Mouse (Mus musculus) ES-E14 (cell line): ENCODE measurements around the gene Mif4gd. TPM values are rescaled to one million over a fixed set of nuclear protein-coding genes. Genes with fewer than 3 reads are reported as not detected.

ENCODE experiments used
- DNase-seq: peaks from one replicate; pipeline ENCODE4 v3.0.0-alpha.2; 2013; ENCODE audit warnings: low read depth, low spot score
- H3K27ac ChIP-seq: 2 replicates; pipeline ENCODE4 v1.5.1; 2012; ENCODE audit warnings: low read depth, mild to moderate bottlenecking, low read length, moderate library complexity, mixed read lengths; ENCODE audit not compliant: poor library complexity, insufficient read depth, severe bottlenecking
- H3K36me3 ChIP-seq: 2 replicates; pipeline ENCODE4 v1.6.1; 2012; ENCODE audit warnings: mild to moderate bottlenecking, low read length, moderate library complexity, mixed read lengths; ENCODE audit not compliant: control insufficient read depth, poor library complexity, insufficient read depth, severe bottlenecking
- H3K4me1 ChIP-seq, 2 experiments: fragments of 150-350 bp in 1 of 2; sonication (generic) in 1 of 2; 2 replicates each; pipeline ENCODE4 v1.6.1; 2012; ENCODE audit warnings: low read length in 2 of 2, mild to moderate bottlenecking in 1 of 2, mixed read lengths in 1 of 2; ENCODE audit not compliant: control insufficient read depth in 2 of 2, insufficient read depth in 2 of 2, poor library complexity in 1 of 2
- H3K4me3 ChIP-seq, 2 experiments: fragments of 150-350 bp in 1 of 2; sonication (generic) in 1 of 2; 2 replicates each; pipeline ENCODE4 v1.5.1; 2012; ENCODE audit warnings: low read length in 2 of 2, low read depth in 1 of 2, mild to moderate bottlenecking in 1 of 2, mixed read lengths in 1 of 2; ENCODE audit not compliant: insufficient read depth in 1 of 2, poor library complexity in 1 of 2, severe bottlenecking in 1 of 2
- H3K9ac ChIP-seq: 2 replicates; pipeline ENCODE4 v1.6.1; 2012; ENCODE audit warnings: low read depth, mild to moderate bottlenecking, low read length, mixed read lengths; ENCODE audit not compliant: poor library complexity, insufficient read depth, severe bottlenecking
- H3K9me3 ChIP-seq: fragments of 150-350 bp; sonication (generic); 2 replicates; pipeline ENCODE4 v1.6.1; 2012; ENCODE audit warnings: low read depth, mild to moderate bottlenecking, low read length; ENCODE audit not compliant: control insufficient read depth, insufficient read depth
- CHD2 ChIP-seq: IDR thresholded peaks from 2 replicates; pipeline ENCODE4 v1.6.1; 2014; ENCODE audit warnings: mild to moderate bottlenecking, low read depth, low read length, inconsistent platforms
- HCFC1 ChIP-seq: IDR thresholded peaks from 2 replicates; pipeline ENCODE4 v1.6.1; 2012; ENCODE audit warnings: low read length, inconsistent platforms, borderline replicate concordance; ENCODE audit not compliant: insufficient read depth
- MAFK ChIP-seq: IDR thresholded peaks from 2 replicates; pipeline ENCODE4 v1.6.1; 2014; ENCODE audit warnings: mild to moderate bottlenecking, low read depth, low read length, inconsistent platforms; ENCODE audit not compliant: insufficient read depth
- ZC3H11A ChIP-seq: IDR thresholded peaks from 2 replicates; pipeline ENCODE4 v1.6.1; 2012; ENCODE audit warnings: low read depth, mild to moderate bottlenecking, inconsistent platforms, low read length, borderline replicate concordance
- ZNF384 ChIP-seq: IDR thresholded peaks from 2 replicates; pipeline ENCODE4 v1.6.1; 2012; ENCODE audit warnings: low read depth, low read length, inconsistent platforms
- in situ Hi-C, 2 experiments: fragments of 600-800 bp; cut with MboI; formaldehyde crosslinking; loops; one replicate each; pipeline ENCODE4 v1.15.1; 2025; ENCODE audit warnings: low sequenced_read_pairs in 2 of 2, inconsistent platforms in 1 of 2; ENCODE audit not compliant: unreplicated experiment in 2 of 2
- total RNA-seq: library from RNA; depleted of rRNA; stranded (reverse); fragments of 300-350 nt; gene quantifications from 2 replicates; pipeline ENCODE4 v1.2.3, GENCODE M21; 2012

Gene Mif4gd
- total RNA-seq, 1 experiment, result 63.8 TPM

- no peak overlapping the region for H3K4me3 ChIP-seq
- no peak overlapping the region for H3K9ac ChIP-seq
- no peak for TF ChIP-seq MAFK
- TF ChIP-seq ZNF384, result no peak
- no peak for TF ChIP-seq HCFC1
- no peak for TF ChIP-seq ZC3H11A
- TF ChIP-seq CHD2, result no peak
- no peak overlapping the region for H3K27ac ChIP-seq
- peaks cover 75% of the 10 kb centered on the region for H3K36me3 ChIP-seq
- in situ Hi-C loops, result no loop called here
- peaks cover 4 to 7% of the 10 kb centered on the region in 2 experiments; a peak in 3 of 4 replicates for H3K4me1 ChIP-seq
- DNase-seq, result no peak
- H3K9me3 ChIP-seq, result no peaks in the 10 kb centered on the region
Observed at GRCm38 (mm10) chr11:115584376-115585073, 28.2 kb downstream of the Mif4gd start.

- H3K9ac ChIP-seq, result no peak overlapping the region
- in situ Hi-C loops, result no loop called here
- no peak for TF ChIP-seq ZC3H11A
- no peak for TF ChIP-seq ZNF384
- no peak for TF ChIP-seq HCFC1
- TF ChIP-seq CHD2, result no peak
Observed at GRCm38 (mm10) chr11:115582913-115583606, 29.7 kb downstream of the Mif4gd start.

GRCm38 (mm10) chr11:115579080-115579479 is 33.7 kb downstream of the Mif4gd start:
- DNase-seq, result no peak
- Histone ChIP-seq H3K9ac (no peak overlapping the region), H3K9me3 (no peaks in the 10 kb centered on the region), H3K36me3 (peaks cover 51% of the 10 kb centered on the region), H3K4me3 (no peak overlapping the region), H3K27ac (no peak overlapping the region), H3K4me1 (no peaks in the 10 kb centered on the region)
- in situ Hi-C loops, result no loop called here
- TF ChIP-seq ZNF384, result no peak
- TF ChIP-seq ZC3H11A, result no peak
- TF ChIP-seq CHD2, result no peak
- TF ChIP-seq HCFC1, result no peak
- TF ChIP-seq MAFK, result no peak

More at GRCm38 (mm10) chr11:115582913-115583606, 29.7 kb downstream of the Mif4gd start:
- no peak overlapping the region for H3K27ac ChIP-seq
- H3K9me3 ChIP-seq, result no peaks in the 10 kb centered on the region
- no peak for DNase-seq
- H3K4me3 ChIP-seq, result no peak overlapping the region
- peaks cover 0 to under 1% of the 10 kb centered on the region in 2 experiments; a peak in 1 of 4 replicates for H3K4me1 ChIP-seq
- peaks cover 76% of the 10 kb centered on the region for H3K36me3 ChIP-seq

- no peak for TF ChIP-seq HCFC1
- TF ChIP-seq MAFK, result no peak
- TF ChIP-seq CHD2, result no peak
- TF ChIP-seq ZNF384, result no peak
- no peak for TF ChIP-seq ZC3H11A
- in situ Hi-C loops, result no loop called here
- no peak for DNase-seq
- H3K9ac ChIP-seq, result peak overlapping the region; percentile 92
- H3K27ac ChIP-seq, result no peak overlapping the region
- H3K36me3 ChIP-seq, result peaks cover 35% of the 10 kb centered on the region
- H3K9me3 ChIP-seq, result no peaks in the 10 kb centered on the region
- no peaks in the 10 kb centered on the region; a peak in 1 of 4 replicates for H3K4me1 ChIP-seq
- H3K4me3 ChIP-seq, result peak overlapping the region; percentile 77 to 97
Observed at GRCm38 (mm10) chr11:115564961-115565360, 47.8 kb downstream of the Mif4gd start.
